Mouse (Mus musculus): Measurements from ENCODE around the gene Slc9a1. TPM values are rescaled to one million over a fixed set of nuclear protein-coding genes. Genes with fewer than 3 reads are reported as not detected.
A peak's percentile ranks its signal among the peaks of the same experiment; 100 is the strongest.

Slc9a1 gene
- polyA plus RNA-seq, 1 experiment = 39.9 TPM

DNA sequence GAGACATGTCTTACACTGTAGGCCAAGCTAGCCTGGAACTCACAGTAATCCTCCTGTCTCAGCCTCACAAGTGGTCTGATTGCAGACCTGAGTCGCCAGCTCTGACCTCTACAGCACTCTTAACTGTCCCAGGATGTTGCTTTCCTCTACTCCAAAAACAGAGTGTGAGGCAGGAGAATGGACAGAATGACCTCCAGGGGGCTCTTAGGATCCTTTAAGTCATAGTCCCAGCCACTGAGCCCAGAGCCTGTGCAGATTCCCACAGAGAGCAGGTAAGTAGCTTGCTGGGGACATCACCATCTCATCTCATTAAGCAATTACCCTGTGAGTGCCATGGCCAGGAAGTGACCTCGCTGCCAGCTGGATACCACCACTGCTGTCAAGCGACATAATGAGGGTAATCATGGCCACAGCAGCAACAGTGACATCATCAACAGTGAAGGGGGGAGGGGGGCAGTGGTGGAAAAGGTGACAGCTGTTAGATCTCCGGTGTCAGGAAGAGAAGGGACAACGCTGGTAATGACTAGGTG, 91.4 kb downstream of the Slc9a1 start:
- H3K4me3 ChIP-seq (replicated peaks; ENCODE audit: extremely low read depth, low read depth, low read length) = no peak overlapping the region
- no peak for DNase-seq
- TF ChIP-seq CTCF (IDR thresholded peaks at IDR 0.05; ENCODE audit: insufficient read depth, low read length) = no peak
- no peak for TF ChIP-seq POLR2A (IDR thresholded peaks at IDR 0.05; ENCODE audit: borderline replicate concordance, extremely low read depth, low read depth, low read length)
- peaks cover 4% of the 10 kb centered on the region; the same call in 1 of the 2 replicates for H3K4me1 ChIP-seq (ENCODE audit: control insufficient read depth, insufficient read depth, low read length)
- 49% methylated on average over 5 of the region's 5 CpGs for WGBS

DNA sequence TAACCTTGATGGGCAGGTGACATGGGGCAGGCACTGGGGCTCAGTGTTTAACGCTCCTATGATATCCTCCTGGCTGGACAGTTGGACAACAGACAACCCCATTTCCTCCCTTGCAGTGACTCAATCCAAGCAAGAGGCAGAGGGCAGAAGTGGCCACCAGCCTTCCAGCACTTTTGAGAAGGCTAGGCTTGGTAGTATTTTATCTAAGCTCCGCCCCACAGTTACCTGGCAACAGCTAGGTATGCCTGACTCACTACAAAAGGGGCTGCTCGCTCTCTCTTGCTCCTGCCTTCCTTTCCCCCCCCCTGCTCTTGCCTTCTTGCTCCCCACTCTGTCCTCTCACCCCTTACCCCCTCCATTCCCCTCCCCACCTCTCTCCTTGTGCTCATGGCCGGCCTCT, 91.9 kb downstream of the Slc9a1 start:
- 58% methylated on average over 4 of the region's 4 CpGs for WGBS
- no peak for DNase-seq
- no peak overlapping the region for H3K4me3 ChIP-seq (replicated peaks; ENCODE audit: extremely low read depth, low read depth, low read length)
- H3K4me1 ChIP-seq (ENCODE audit: control insufficient read depth, insufficient read depth, low read length) = peaks cover 4% of the 10 kb centered on the region; the same call in 1 of the 2 replicates
- TF ChIP-seq CTCF (IDR thresholded peaks at IDR 0.05; ENCODE audit: insufficient read depth, low read length) (no peak), POLR2A (IDR thresholded peaks at IDR 0.05; ENCODE audit: borderline replicate concordance, extremely low read depth, low read depth, low read length) (no peak)

DNA sequence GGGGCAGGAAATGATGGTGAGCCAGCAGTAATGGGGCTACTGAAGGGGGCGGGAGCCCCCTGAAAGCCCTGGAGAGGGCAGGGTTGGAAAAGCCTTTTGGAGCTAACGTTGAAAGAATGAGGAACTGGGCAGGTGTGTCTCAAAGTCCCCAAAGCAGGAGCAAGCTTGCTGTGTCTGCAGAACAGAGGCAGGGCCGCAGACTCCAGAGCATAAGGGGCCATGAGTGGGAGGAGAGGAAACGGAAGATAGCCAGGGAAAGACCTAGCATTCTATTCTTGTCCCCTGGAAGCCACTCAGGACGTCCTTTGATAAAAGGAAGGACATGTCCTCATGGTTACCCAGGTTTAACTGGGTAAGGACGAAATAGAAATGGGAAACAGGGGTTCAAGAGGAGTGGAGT, 93.7 kb downstream of the Slc9a1 start:
- no peak for DNase-seq
- no peak overlapping the region for H3K4me3 ChIP-seq (replicated peaks; ENCODE audit: extremely low read depth, low read depth, low read length)
- no peak for TF ChIP-seq POLR2A (IDR thresholded peaks at IDR 0.05; ENCODE audit: borderline replicate concordance, extremely low read depth, low read depth, low read length)
- TF ChIP-seq CTCF (IDR thresholded peaks at IDR 0.05; ENCODE audit: insufficient read depth, low read length) = no peak
- peaks cover 6% of the 10 kb centered on the region for H3K4me1 ChIP-seq (ENCODE audit: control insufficient read depth, insufficient read depth, low read length)
- WGBS = 34% methylated on average over 6 of the region's 6 CpGs

DNA sequence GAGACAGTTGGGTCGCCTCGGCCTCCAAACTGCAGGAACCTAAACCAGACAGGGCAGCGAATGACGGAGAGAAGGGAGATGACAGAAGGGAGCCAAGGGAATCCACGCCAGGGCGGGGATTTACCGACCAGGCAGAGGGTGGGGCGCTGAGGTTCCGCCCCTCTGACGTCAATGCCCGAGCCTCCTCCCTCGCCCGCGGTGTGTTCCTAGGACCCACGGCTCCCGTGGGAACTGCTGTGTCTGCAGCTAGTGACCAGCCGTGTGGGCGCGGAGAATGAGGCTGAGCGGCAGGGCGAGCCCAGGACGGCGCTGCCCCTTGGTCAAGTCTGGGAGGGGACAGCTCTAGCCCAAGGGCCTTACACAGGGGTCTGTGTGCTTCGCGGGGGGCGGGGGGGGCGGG, 98.6 kb downstream of the Slc9a1 start:
- WGBS = under 1% methylated on average over 27 of the region's 27 CpGs
- DNase-seq = peak; percentile 81
- Histone ChIP-seq H3K4me3 (replicated peaks; ENCODE audit: extremely low read depth, low read depth, low read length) (peak overlapping the region; percentile 72), H3K4me1 (ENCODE audit: control insufficient read depth, insufficient read depth, low read length) (peaks cover 6% of the 10 kb centered on the region)
- TF ChIP-seq CTCF (IDR thresholded peaks at IDR 0.05; ENCODE audit: insufficient read depth, low read length) (no peak), POLR2A (IDR thresholded peaks at IDR 0.05; ENCODE audit: borderline replicate concordance, extremely low read depth, low read depth, low read length) (no peak)

GRCm38 (mm10) chr4:133469122-133469521, 99.6 kb downstream of the Slc9a1 start:
- H3K4me1 ChIP-seq (ENCODE audit: control insufficient read depth, insufficient read depth, low read length) = peaks cover 2% of the 10 kb centered on the region; the same call in 1 of the 2 replicates
- TF ChIP-seq POLR2A (IDR thresholded peaks at IDR 0.05; ENCODE audit: borderline replicate concordance, extremely low read depth, low read depth, low read length) (no peak), CTCF (IDR thresholded peaks at IDR 0.05; ENCODE audit: insufficient read depth, low read length) (no peak)
- DNase-seq = no peak
- 30% methylated on average over 12 of the region's 12 CpGs for WGBS
- no peak overlapping the region for H3K4me3 ChIP-seq (replicated peaks; ENCODE audit: extremely low read depth, low read depth, low read length)

DNA sequence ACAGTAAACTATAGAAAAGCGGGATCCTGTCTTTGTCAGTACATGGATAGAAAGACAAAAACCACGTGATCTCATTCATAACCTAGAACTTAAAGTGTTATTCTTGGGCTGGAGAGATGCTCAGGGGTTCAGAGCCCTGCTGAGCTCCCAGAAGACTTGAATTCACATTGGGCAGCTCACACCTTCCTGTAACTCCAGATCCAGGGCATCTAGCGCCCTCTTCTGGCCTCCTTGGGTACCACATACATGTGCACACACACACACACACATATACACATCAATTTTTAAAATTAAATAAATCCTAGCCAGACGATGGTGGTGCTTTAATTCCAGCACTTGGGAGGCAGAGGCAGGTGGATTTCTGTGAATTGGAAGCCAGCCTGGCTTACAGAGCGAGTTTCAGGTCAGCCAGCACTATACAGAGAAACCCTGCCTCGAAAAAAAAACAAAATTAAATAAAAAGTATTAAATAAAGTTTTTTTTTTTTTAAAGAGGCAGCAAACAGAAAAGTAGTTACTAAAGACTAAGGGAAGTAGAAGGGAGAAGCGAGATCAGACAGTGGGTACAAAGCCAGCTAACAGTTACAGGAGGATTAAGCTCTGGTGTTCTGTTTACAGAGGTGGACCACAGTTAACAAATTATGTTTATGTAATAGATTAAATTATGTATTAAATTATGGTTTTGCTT, 101.8 kb downstream of the Slc9a1 start:
- 82% methylated on average over 7 of the region's 7 CpGs for WGBS
- Histone ChIP-seq H3K4me3 (replicated peaks; ENCODE audit: extremely low read depth, low read depth, low read length) (no peak overlapping the region), H3K4me1 (ENCODE audit: control insufficient read depth, insufficient read depth, low read length) (peaks cover 2% of the 10 kb centered on the region; the same call in 1 of the 2 replicates)
- DNase-seq = no peak
- TF ChIP-seq CTCF (IDR thresholded peaks at IDR 0.05; ENCODE audit: insufficient read depth, low read length) = no peak
- no peak for TF ChIP-seq POLR2A (IDR thresholded peaks at IDR 0.05; ENCODE audit: borderline replicate concordance, extremely low read depth, low read depth, low read length)

Other genes starting within 250 kb of the Slc9a1 start
- gene Wasf2, start 239.2 kb upstream of the Slc9a1 start, polyA plus RNA-seq (2012; rRNA removed) = 91.7 and 109 TPM in 2 replicates
- 2.8 and 4.3 TPM in 2 replicates for gene Cd164l2, start 157.6 kb upstream of the Slc9a1 start, polyA plus RNA-seq (2012; rRNA removed)
- gene Gpr3, start 157.2 kb upstream of the Slc9a1 start, polyA plus RNA-seq (2012; rRNA removed) = 0.18 and 0.60 TPM in 2 replicates
- gene Map3k6, start 128.9 kb upstream of the Slc9a1 start, polyA plus RNA-seq (2012; rRNA removed) = 27.9 and 38.2 TPM in 2 replicates
- gene Sytl1, start 106.6 kb upstream of the Slc9a1 start, polyA plus RNA-seq (2012; rRNA removed) = 7.4 and 23.0 TPM in 2 replicates
- gene Tmem222, start 91.9 kb upstream of the Slc9a1 start, polyA plus RNA-seq (2012; rRNA removed) = 58.1 and 71.6 TPM in 2 replicates
- 49.1 and 50.3 TPM in 2 replicates for gene Wdtc1, start 16.2 kb upstream of the Slc9a1 start, polyA plus RNA-seq (2012; rRNA removed)
- gene Tent5b, start 110.4 kb downstream of the Slc9a1 start, polyA plus RNA-seq (2012; rRNA removed) = 21.3 and 23.1 TPM in 2 replicates
- 3.4 and 4.5 TPM in 2 replicates for gene Trnp1, start 128.8 kb downstream of the Slc9a1 start, polyA plus RNA-seq (2012; rRNA removed)
- gene Kdf1, start 149.3 kb downstream of the Slc9a1 start, polyA plus RNA-seq (2012; rRNA removed) = 19.0 and 22.2 TPM in 2 replicates
- 52.4 and 60.4 TPM in 2 replicates for gene Nudc, start 176.3 kb downstream of the Slc9a1 start, polyA plus RNA-seq (2012; rRNA removed)
- gene Nr0b2, start 183.7 kb downstream of the Slc9a1 start, polyA plus RNA-seq (2012; rRNA removed) = 0.36 and 0.54 TPM in 2 replicates
- gene Gpatch3, start 205.0 kb downstream of the Slc9a1 start, polyA plus RNA-seq (2012; rRNA removed) = 5.0 and 5.2 TPM in 2 replicates
- gene Gpn2, start 214.7 kb downstream of the Slc9a1 start, polyA plus RNA-seq (2012; rRNA removed) = 40.8 and 43.3 TPM in 2 replicates
- 13.0 and 107 TPM in 2 replicates for gene Sfn, start 232.5 kb downstream of the Slc9a1 start, polyA plus RNA-seq (2012; rRNA removed)

Measured in lung, adult 2 months (tissue).